Mouse (Mus musculus): Measurements from ENCODE around the gene Rhov. TPM values are rescaled to one million over a fixed set of nuclear protein-coding genes. Genes with fewer than 3 reads are reported as not detected.
A peak's percentile ranks its signal among the peaks of the same experiment; 100 is the strongest.

The Rhov gene
- polyA plus RNA-seq (2014; fragmentation: Nextera tagmentation; extraction: Ambion mirVana) = 0.38 TPM in 1 of 2 replicates, not detected in the other

DNA sequence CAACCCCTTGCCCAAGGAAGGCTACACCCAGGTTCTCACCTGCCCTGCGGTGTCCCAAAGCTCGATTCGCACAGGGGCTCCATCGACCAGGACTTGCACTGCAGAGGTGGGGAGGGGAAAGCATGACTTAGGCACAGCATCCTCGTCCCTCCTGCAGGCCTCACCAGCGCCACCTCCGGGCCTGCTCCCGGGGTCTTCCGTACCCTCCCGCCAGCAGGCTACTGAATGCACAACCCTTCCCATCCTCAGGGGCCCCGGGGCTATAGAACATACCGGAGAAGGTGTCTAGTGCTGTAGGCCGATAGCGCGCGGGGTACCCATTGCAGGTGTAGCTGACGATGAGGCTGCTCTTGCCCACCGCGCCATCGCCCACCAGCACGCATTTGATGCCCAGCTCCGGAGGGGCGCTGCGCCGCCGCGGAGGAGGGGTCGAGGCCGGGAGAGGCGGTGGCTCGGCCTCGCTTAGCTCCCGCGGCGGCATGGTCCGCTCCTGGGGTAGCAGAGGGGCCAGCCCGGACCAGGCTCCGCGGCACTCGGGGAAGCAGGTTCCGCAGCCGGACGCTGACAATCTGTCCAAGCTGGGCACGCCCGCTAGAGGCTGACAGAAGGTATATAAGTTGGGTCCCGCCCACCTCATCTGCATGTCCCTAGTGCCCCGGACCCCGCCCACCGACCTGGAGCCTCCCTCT is at the start of gene Rhov:
Gene Rhov, minus strand, starts transcription at position 630 of the 689 bp plus-strand sequence.
- Histone ChIP-seq H3K36me3 (ENCODE audit: control insufficient read depth, insufficient read depth, low read length) (no peaks in the 10 kb centered on the region), H3K9me3 (ENCODE audit: control insufficient read depth, low read length) (no peaks in the 10 kb centered on the region), H3K27ac (ENCODE audit: low read depth, low read length) (no peak within 1 kb of the TSS), H3K27me3 (replicated peaks; ENCODE audit: control insufficient read depth, insufficient read depth, low read length) (peaks cover 15% of the 10 kb centered on the region), H3K4me2 (peak within 1 kb of the TSS; percentile 98), H3K4me3 (ENCODE audit: low read depth, low read length) (peak within 1 kb of the TSS; percentile 59), H3K9ac (ENCODE audit: low read depth, low read length) (peak within 1 kb of the TSS; percentile 23; the same call in 1 of the 2 replicates), H3K4me1 (replicated peaks; ENCODE audit: control insufficient read depth, insufficient read depth, low read length) (0 out of 2 replicates have a peak, but pooled peaks cover 2% of the 10 kb centered on the region)
- peak; percentile 68 for DNase-seq (ENCODE audit: low spot score)
- ATAC-seq (replicated peaks; ENCODE audit: low FRiP score) = peak; percentile 85
- under 1% methylated on average over 49 of the region's 49 CpGs for WGBS

DNA sequence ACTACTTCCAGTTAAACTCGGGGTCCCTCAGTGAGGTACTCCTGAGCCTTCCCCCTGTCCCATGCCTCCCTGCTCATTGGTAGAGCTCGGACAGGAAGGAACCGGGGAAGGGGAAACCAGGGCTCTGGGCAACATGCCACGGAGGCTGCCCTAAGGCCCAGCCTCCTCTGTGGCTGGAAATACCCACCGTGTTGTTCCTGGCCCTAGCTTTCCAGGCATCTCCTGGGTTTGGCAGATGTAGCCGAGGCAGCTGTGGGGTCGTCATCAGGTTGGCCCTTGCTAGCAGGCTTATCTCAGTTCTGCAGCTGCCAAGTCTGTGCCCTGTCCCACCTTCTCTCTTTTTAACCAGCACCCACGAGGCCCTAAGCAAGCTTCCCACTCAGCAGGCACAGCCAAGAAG is 49.5 kb upstream of the Rhov start:
- H3K27me3 ChIP-seq (replicated peaks; ENCODE audit: control insufficient read depth, insufficient read depth, low read length) = peaks cover 49% of the 10 kb centered on the region
- no peaks in the 10 kb centered on the region for H3K36me3 ChIP-seq (ENCODE audit: control insufficient read depth, insufficient read depth, low read length)
- peak overlapping the region; percentile 70; the same call in 1 of the 2 replicates for H3K9ac ChIP-seq (ENCODE audit: low read depth, low read length)
- ATAC-seq (replicated peaks; ENCODE audit: low FRiP score) (peak; percentile 66), DNase-seq (ENCODE audit: low spot score) (no peak)
- 49% methylated on average over 8 of the region's 8 CpGs for WGBS
- H3K27ac ChIP-seq (ENCODE audit: low read depth, low read length) = peak overlapping the region; percentile 30; the same call in 1 of the 2 replicates
- no peak overlapping the region for H3K4me3 ChIP-seq (ENCODE audit: low read depth, low read length)
- no peaks in the 10 kb centered on the region for H3K9me3 ChIP-seq (ENCODE audit: control insufficient read depth, low read length)
- H3K4me1 ChIP-seq (replicated peaks; ENCODE audit: control insufficient read depth, insufficient read depth, low read length) = peaks cover 60% of the 10 kb centered on the region
- peak overlapping the region; percentile 82; the same call in 1 of the 2 replicates for H3K4me2 ChIP-seq

- no peak overlapping the region for H3K4me3 ChIP-seq (ENCODE audit: low read depth, low read length)
- H3K9me3 ChIP-seq (ENCODE audit: control insufficient read depth, low read length) = no peaks in the 10 kb centered on the region
- H3K9ac ChIP-seq (ENCODE audit: low read depth, low read length) = no peak overlapping the region
- no peak overlapping the region for H3K4me2 ChIP-seq
- no peak overlapping the region for H3K27ac ChIP-seq (ENCODE audit: low read depth, low read length)
- H3K36me3 ChIP-seq (ENCODE audit: control insufficient read depth, insufficient read depth, low read length) = no peaks in the 10 kb centered on the region
- ATAC-seq (replicated peaks; ENCODE audit: low FRiP score) (no peak), DNase-seq (ENCODE audit: low spot score) (no peak)
- H3K27me3 ChIP-seq (replicated peaks; ENCODE audit: control insufficient read depth, insufficient read depth, low read length) = peaks cover 26% of the 10 kb centered on the region
- 75% methylated on average over 3 of the region's 3 CpGs for WGBS
- H3K4me1 ChIP-seq (replicated peaks; ENCODE audit: control insufficient read depth, insufficient read depth, low read length) = peaks cover 45% of the 10 kb centered on the region
These were observed 47.1 kb upstream of the Rhov start for GRCm38 (mm10) chr2:119318043-119318710.

DNA sequence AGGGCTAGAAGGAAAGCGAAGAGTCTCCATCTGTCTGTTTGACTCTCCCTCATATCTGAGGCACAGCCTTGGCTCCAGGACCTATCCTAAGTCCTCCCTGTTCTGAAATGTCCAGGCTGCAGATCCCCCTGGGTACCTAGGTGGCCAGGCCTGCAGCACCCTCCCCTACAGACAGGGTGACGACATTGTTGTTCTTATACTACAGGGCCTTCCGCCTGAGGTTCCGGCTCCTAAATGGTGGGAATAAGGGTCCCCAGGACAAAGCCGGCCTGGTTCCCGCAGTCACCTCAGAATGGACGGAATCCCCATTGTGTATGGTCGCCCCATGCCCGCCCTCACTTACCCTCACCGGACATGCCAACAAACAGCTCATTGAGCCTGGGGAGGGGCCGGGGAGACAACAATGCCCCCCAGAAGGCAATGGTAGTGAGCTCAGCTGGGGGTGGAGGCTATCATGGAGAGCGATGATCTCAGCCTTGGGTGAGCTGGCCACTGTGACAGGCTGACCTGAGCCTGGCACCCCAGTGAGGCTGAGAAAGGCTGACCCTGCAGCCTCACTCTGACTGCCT is 43.8 kb upstream of the Rhov start:
- H3K9me3 ChIP-seq (ENCODE audit: control insufficient read depth, low read length) = no peaks in the 10 kb centered on the region
- H3K36me3 ChIP-seq (ENCODE audit: control insufficient read depth, insufficient read depth, low read length) = no peaks in the 10 kb centered on the region
- DNase-seq (ENCODE audit: low spot score) = no peak
- no peaks in the 10 kb centered on the region; the same call in 1 of the 2 replicates for H3K27me3 ChIP-seq (replicated peaks; ENCODE audit: control insufficient read depth, insufficient read depth, low read length)
- no peak for ATAC-seq (replicated peaks; ENCODE audit: low FRiP score)
- 78% methylated on average over 12 of the region's 12 CpGs for WGBS
- no peak overlapping the region for H3K9ac ChIP-seq (ENCODE audit: low read depth, low read length)
- no peak overlapping the region for H3K4me3 ChIP-seq (ENCODE audit: low read depth, low read length)
- no peak overlapping the region for H3K4me2 ChIP-seq
- no peak overlapping the region for H3K27ac ChIP-seq (ENCODE audit: low read depth, low read length)
- H3K4me1 ChIP-seq (replicated peaks; ENCODE audit: control insufficient read depth, insufficient read depth, low read length) = peaks cover 19% of the 10 kb centered on the region

GRCm38 (mm10) chr2:119313780-119314479 is 42.9 kb upstream of the Rhov start:
- WGBS = 36% methylated on average over 10 of the region's 10 CpGs

GRCm38 (mm10) chr2:119312380-119312958 is 41.4 kb upstream of the Rhov start:
- Histone ChIP-seq H3K9ac (ENCODE audit: low read depth, low read length) (no peak overlapping the region), H3K9me3 (ENCODE audit: control insufficient read depth, low read length) (no peaks in the 10 kb centered on the region), H3K27me3 (replicated peaks; ENCODE audit: control insufficient read depth, insufficient read depth, low read length) (no peaks in the 10 kb centered on the region; the same call in 1 of the 2 replicates), H3K4me2 (no peak overlapping the region), H3K4me3 (ENCODE audit: low read depth, low read length) (no peak overlapping the region), H3K27ac (ENCODE audit: low read depth, low read length) (peak overlapping the region; percentile 43), H3K4me1 (replicated peaks; ENCODE audit: control insufficient read depth, insufficient read depth, low read length) (peaks cover 8% of the 10 kb centered on the region), H3K36me3 (ENCODE audit: control insufficient read depth, insufficient read depth, low read length) (no peaks in the 10 kb centered on the region)
- no peak for ATAC-seq (replicated peaks; ENCODE audit: low FRiP score)
- 86% methylated on average over 2 of the region's 2 CpGs for WGBS
- no peak for DNase-seq (ENCODE audit: low spot score)

More at GRCm38 (mm10) chr2:119313780-119314479, 42.9 kb upstream of the Rhov start:
- no peak overlapping the region for H3K4me3 ChIP-seq (ENCODE audit: low read depth, low read length)
- no peak overlapping the region for H3K27ac ChIP-seq (ENCODE audit: low read depth, low read length)
- no peak overlapping the region for H3K9ac ChIP-seq (ENCODE audit: low read depth, low read length)
- H3K9me3 ChIP-seq (ENCODE audit: control insufficient read depth, low read length) = no peaks in the 10 kb centered on the region
- no peaks in the 10 kb centered on the region for H3K36me3 ChIP-seq (ENCODE audit: control insufficient read depth, insufficient read depth, low read length)
- no peak for ATAC-seq (replicated peaks; ENCODE audit: low FRiP score)
- DNase-seq (ENCODE audit: low spot score) = no peak
- H3K4me1 ChIP-seq (replicated peaks; ENCODE audit: control insufficient read depth, insufficient read depth, low read length) = peaks cover 17% of the 10 kb centered on the region
- H3K4me2 ChIP-seq = no peak overlapping the region
- H3K27me3 ChIP-seq (replicated peaks; ENCODE audit: control insufficient read depth, insufficient read depth, low read length) = no peaks in the 10 kb centered on the region; the same call in 1 of the 2 replicates

GRCm38 (mm10) chr2:119311544-119311943 is 40.5 kb upstream of the Rhov start:
- Histone ChIP-seq H3K27ac (ENCODE audit: low read depth, low read length) (no peak overlapping the region), H3K9me3 (ENCODE audit: control insufficient read depth, low read length) (no peaks in the 10 kb centered on the region), H3K4me3 (ENCODE audit: low read depth, low read length) (no peak overlapping the region), H3K9ac (ENCODE audit: low read depth, low read length) (no peak overlapping the region), H3K36me3 (ENCODE audit: control insufficient read depth, insufficient read depth, low read length) (no peaks in the 10 kb centered on the region), H3K4me2 (no peak overlapping the region), H3K4me1 (replicated peaks; ENCODE audit: control insufficient read depth, insufficient read depth, low read length) (peaks cover 8% of the 10 kb centered on the region), H3K27me3 (replicated peaks; ENCODE audit: control insufficient read depth, insufficient read depth, low read length) (no peaks in the 10 kb centered on the region; the same call in 1 of the 2 replicates)
- WGBS = 45% methylated on average over 12 of the region's 12 CpGs
- ATAC-seq (replicated peaks; ENCODE audit: low FRiP score) = peak; percentile 28; the same call in 1 of the 2 replicates
- no peak for DNase-seq (ENCODE audit: low spot score)

GRCm38 (mm10) chr2:119304798-119305208 is 33.7 kb upstream of the Rhov start:
- DNase-seq (ENCODE audit: low spot score) (peak; percentile 64), ATAC-seq (replicated peaks; ENCODE audit: low FRiP score) (peak; percentile 67)
- Histone ChIP-seq H3K9ac (ENCODE audit: low read depth, low read length) (peak overlapping the region; percentile 35), H3K4me3 (ENCODE audit: low read depth, low read length) (no peak overlapping the region), H3K27ac (ENCODE audit: low read depth, low read length) (peak overlapping the region; percentile 90), H3K27me3 (replicated peaks; ENCODE audit: control insufficient read depth, insufficient read depth, low read length) (no peaks in the 10 kb centered on the region), H3K9me3 (ENCODE audit: control insufficient read depth, low read length) (no peaks in the 10 kb centered on the region), H3K4me2 (peak overlapping the region; percentile 38), H3K4me1 (replicated peaks; ENCODE audit: control insufficient read depth, insufficient read depth, low read length) (peaks cover 46% of the 10 kb centered on the region), H3K36me3 (ENCODE audit: control insufficient read depth, insufficient read depth, low read length) (no peaks in the 10 kb centered on the region)
- 27% methylated on average over 3 of the region's 3 CpGs for WGBS

Data from liver, embryonic 11.5 days (tissue).